Mouse (Mus musculus): ENCODE data around the gene Sept6. TPM values are rescaled to one million over a fixed set of nuclear protein-coding genes. Genes with fewer than 3 reads are reported as not detected.
A peak's percentile ranks its signal among the peaks of the same experiment; 100 is the strongest.

Sept6 gene
- polyA plus RNA-seq (2012; rRNA removed) (2.1 and 3.0 TPM in 2 replicates), polyA plus RNA-seq (2014; fragmentation: Nextera tagmentation; extraction: Ambion mirVana) (3.0 and 3.1 TPM in 2 replicates)

GRCm38 (mm10) chrX:36991694-36992093, at the start of gene Sept6:
Gene Sept6, minus strand, starts transcription at chrX:36991794.
- H3K9me3 ChIP-seq (ENCODE audit: control insufficient read depth, low read length), result no peaks in the 10 kb centered on the region
- H3K4me1 ChIP-seq (replicated peaks; ENCODE audit: control insufficient read depth in 2 of 2, insufficient read depth in 2 of 2, low read length in 1 of 2), result 0 out of 4 replicates have a peak, but pooled peaks cover 0 to 2% of the 10 kb centered on the region in 2 experiments
- no peak within 1 kb of the TSS for H3K27ac ChIP-seq
- H3K4me3 ChIP-seq (ENCODE audit: insufficient read depth in 1 of 2, low read depth in 2 of 2, low read length in 2 of 2), result no peak within 1 kb of the TSS
- no peak within 1 kb of the TSS for H3K4me2 ChIP-seq (ENCODE audit: low read depth)
- no peaks in the 10 kb centered on the region for H3K27me3 ChIP-seq (ENCODE audit: control insufficient read depth, insufficient read depth, low read length)
- DNase-seq (ENCODE audit: low read depth in 3 of 3, low spot score in 3 of 3) (no peak), ATAC-seq (ENCODE audit: insufficient read depth) (no peak)
- TF ChIP-seq CTCF (IDR thresholded peaks at IDR 0.05; ENCODE audit: low read depth) (no peak), EP300 (IDR thresholded peaks at IDR 0.05; ENCODE audit: low read depth) (no peak)
- WGBS (ENCODE audit: insufficient replicate concordance), result 37% methylated on average over 2 of the region's 2 CpGs
- no peaks in the 10 kb centered on the region for H3K36me3 ChIP-seq (replicated peaks; ENCODE audit: control insufficient read depth, insufficient read depth, low read depth)
- H3K9ac ChIP-seq (replicated peaks), result no peak within 1 kb of the TSS

DNA sequence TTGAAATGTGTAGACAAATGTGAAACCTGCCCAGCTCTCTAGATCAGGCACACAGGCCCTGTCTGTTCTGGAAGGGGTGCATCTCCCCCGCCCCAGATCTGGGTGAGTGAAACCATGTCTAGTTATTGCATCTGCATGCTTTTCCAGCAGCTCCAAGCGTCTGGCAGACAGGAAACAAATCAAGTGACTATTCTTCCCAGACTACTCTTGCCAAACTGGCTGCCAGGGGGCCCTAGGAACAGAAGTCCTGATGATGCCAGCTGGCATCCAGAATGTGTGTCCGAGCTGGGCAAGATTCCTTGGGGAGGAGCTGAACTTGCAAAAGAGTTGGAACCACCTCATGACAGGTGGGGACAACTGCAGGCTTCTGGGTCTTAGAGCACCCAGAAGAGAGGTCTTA, 36.8 kb upstream of the Sept6 start:
- Histone ChIP-seq H3K9me3 (ENCODE audit: control insufficient read depth, low read length) (no peaks in the 10 kb centered on the region), H3K4me1 (replicated peaks; ENCODE audit: control insufficient read depth in 2 of 2, insufficient read depth in 2 of 2, low read length in 1 of 2) (no peaks in the 10 kb centered on the region), H3K4me3 (ENCODE audit: insufficient read depth in 1 of 2, low read depth in 2 of 2, low read length in 2 of 2) (no peak overlapping the region), H3K9ac (replicated peaks) (no peak overlapping the region), H3K27ac (no peak overlapping the region), H3K27me3 (ENCODE audit: control insufficient read depth, insufficient read depth, low read length) (no peaks in the 10 kb centered on the region), H3K4me2 (ENCODE audit: low read depth) (no peak overlapping the region), H3K36me3 (replicated peaks; ENCODE audit: control insufficient read depth, insufficient read depth, low read depth) (no peaks in the 10 kb centered on the region)
- DNase-seq (ENCODE audit: low read depth in 3 of 3, low spot score in 3 of 3), result no peak
- ATAC-seq (ENCODE audit: insufficient read depth), result no peak
- no peak for TF ChIP-seq EP300 (IDR thresholded peaks at IDR 0.05; ENCODE audit: low read depth)
- TF ChIP-seq CTCF (IDR thresholded peaks at IDR 0.05; ENCODE audit: low read depth), result no peak
- 41% methylated on average over 3 of the region's 3 CpGs for WGBS (ENCODE audit: insufficient replicate concordance)

DNA sequence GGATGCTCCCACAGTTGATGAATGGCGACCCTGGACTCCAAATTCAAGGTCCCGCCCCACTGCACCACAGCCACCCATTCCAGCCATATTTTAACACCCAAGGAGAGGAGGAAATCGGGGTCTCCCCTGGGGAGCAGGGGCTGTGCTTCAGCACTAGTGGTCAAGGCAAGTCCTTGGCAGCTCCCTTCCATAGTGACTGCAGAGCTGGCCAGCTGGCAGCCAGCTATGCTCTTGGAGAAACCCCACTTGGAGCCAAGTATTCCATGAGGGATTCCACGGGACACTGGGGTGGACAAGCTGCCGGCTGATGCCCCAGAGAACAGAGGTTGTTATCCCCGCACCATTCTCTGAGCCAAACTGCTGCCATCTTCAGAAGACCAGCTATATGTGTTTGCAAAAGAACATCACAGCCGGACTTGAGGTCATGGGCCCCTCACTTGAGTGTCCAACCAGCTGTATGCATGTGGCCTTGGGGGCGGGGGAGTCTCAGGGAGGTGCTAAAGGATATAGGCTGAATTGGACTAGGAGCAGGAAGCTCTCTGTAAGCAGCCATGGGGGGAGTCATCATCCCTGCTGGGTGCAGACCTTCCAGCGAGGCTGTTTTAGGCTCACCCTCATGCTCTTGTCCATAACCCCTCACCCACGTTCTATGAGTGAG, 32.2 kb upstream of the Sept6 start:
- TF ChIP-seq CTCF (IDR thresholded peaks at IDR 0.05; ENCODE audit: low read depth), result no peak
- no peak for TF ChIP-seq EP300 (IDR thresholded peaks at IDR 0.05; ENCODE audit: low read depth)

DNA sequence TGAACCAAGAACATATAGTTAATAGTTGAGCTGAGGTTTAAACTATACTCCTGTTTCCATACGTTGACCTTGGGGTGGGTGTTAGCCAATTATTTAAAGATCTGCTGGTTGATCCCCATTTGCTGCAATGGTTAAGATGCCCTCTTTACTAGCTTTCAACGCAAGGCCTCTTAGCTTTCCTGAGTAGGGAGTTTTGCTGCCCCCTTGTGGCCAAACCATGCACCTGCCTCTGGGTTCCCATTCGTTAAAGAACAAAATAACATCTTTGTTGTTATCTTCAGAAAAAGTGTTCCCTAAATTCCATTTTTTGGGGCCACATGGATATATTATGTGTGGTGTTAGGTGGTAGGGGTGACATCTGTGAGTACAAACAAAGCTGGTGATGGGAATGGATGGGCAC, 31.1 kb upstream of the Sept6 start:
- Histone ChIP-seq H3K27me3 (ENCODE audit: control insufficient read depth, insufficient read depth, low read length) (no peaks in the 10 kb centered on the region), H3K4me3 (ENCODE audit: insufficient read depth in 1 of 2, low read depth in 2 of 2, low read length in 2 of 2) (no peak overlapping the region), H3K9me3 (ENCODE audit: control insufficient read depth, low read length) (no peaks in the 10 kb centered on the region), H3K4me2 (ENCODE audit: low read depth) (no peak overlapping the region), H3K9ac (replicated peaks) (no peak overlapping the region), H3K4me1 (replicated peaks; ENCODE audit: control insufficient read depth in 2 of 2, insufficient read depth in 2 of 2, low read length in 1 of 2) (no peaks in the 10 kb centered on the region), H3K36me3 (replicated peaks; ENCODE audit: control insufficient read depth, insufficient read depth, low read depth) (no peaks in the 10 kb centered on the region), H3K27ac (no peak overlapping the region)
- 9% methylated on average over 3 of the region's 3 CpGs for WGBS (ENCODE audit: insufficient replicate concordance)
- ATAC-seq (ENCODE audit: insufficient read depth) (no peak), DNase-seq (ENCODE audit: low read depth in 3 of 3, low spot score in 3 of 3) (peak in 1 of 3 experiments; percentile 10)
- peak; percentile 80 for TF ChIP-seq CTCF (IDR thresholded peaks at IDR 0.05; ENCODE audit: low read depth)
- TF ChIP-seq EP300 (IDR thresholded peaks at IDR 0.05; ENCODE audit: low read depth), result no peak

More for the DNA sequence above, 32.2 kb upstream of the Sept6 start:
- H3K27me3 ChIP-seq (ENCODE audit: control insufficient read depth, insufficient read depth, low read length), result no peaks in the 10 kb centered on the region
- H3K27ac ChIP-seq, result no peak overlapping the region
- no peak overlapping the region for H3K4me3 ChIP-seq (ENCODE audit: insufficient read depth in 1 of 2, low read depth in 2 of 2, low read length in 2 of 2)
- H3K36me3 ChIP-seq (replicated peaks; ENCODE audit: control insufficient read depth, insufficient read depth, low read depth), result no peaks in the 10 kb centered on the region
- WGBS (ENCODE audit: insufficient replicate concordance), result 61% methylated on average over 10 of the region's 10 CpGs
- H3K4me1 ChIP-seq (replicated peaks; ENCODE audit: control insufficient read depth in 2 of 2, insufficient read depth in 2 of 2, low read length in 1 of 2), result no peaks in the 10 kb centered on the region
- DNase-seq (ENCODE audit: low read depth in 3 of 3, low spot score in 3 of 3), result no peak
- ATAC-seq (ENCODE audit: insufficient read depth), result no peak
- no peaks in the 10 kb centered on the region for H3K9me3 ChIP-seq (ENCODE audit: control insufficient read depth, low read length)
- no peak overlapping the region for H3K4me2 ChIP-seq (ENCODE audit: low read depth)
- no peak overlapping the region for H3K9ac ChIP-seq (replicated peaks)

DNA sequence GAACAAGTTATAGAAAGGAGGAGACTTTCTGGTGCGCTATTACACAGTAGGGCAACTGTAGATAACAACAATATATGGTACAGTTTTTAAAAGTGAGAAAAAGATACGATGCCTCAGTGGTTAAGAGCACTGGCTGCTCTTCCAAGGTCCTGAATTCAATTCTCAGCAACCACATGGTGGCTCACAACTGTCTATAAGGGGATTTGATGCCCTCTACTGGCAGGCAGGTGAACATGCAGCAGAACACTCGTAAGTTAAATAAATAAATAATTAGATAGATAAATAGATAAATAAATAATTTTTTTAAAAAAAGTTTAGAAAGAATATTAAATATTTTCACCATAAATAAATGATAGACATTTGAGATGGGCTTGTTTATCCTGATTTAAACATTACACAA, 27.5 kb upstream of the Sept6 start:
- H3K36me3 ChIP-seq (replicated peaks; ENCODE audit: control insufficient read depth, insufficient read depth, low read depth), result no peaks in the 10 kb centered on the region
- no peaks in the 10 kb centered on the region for H3K4me1 ChIP-seq (replicated peaks; ENCODE audit: control insufficient read depth in 2 of 2, insufficient read depth in 2 of 2, low read length in 1 of 2)
- no peak overlapping the region for H3K4me3 ChIP-seq (ENCODE audit: insufficient read depth in 1 of 2, low read depth in 2 of 2, low read length in 2 of 2)
- TF ChIP-seq CTCF (IDR thresholded peaks at IDR 0.05; ENCODE audit: low read depth) (peak; percentile 48), EP300 (IDR thresholded peaks at IDR 0.05; ENCODE audit: low read depth) (no peak)
- H3K9ac ChIP-seq (replicated peaks), result no peak overlapping the region
- H3K4me2 ChIP-seq (ENCODE audit: low read depth), result no peak overlapping the region
- no peaks in the 10 kb centered on the region for H3K27me3 ChIP-seq (ENCODE audit: control insufficient read depth, insufficient read depth, low read length)
- no peak for DNase-seq (ENCODE audit: low read depth in 3 of 3, low spot score in 3 of 3)
- ATAC-seq (ENCODE audit: insufficient read depth), result no peak
- H3K9me3 ChIP-seq (ENCODE audit: control insufficient read depth, low read length), result no peaks in the 10 kb centered on the region
- H3K27ac ChIP-seq, result no peak overlapping the region
- 41% methylated on average over 3 of the region's 3 CpGs for WGBS (ENCODE audit: insufficient replicate concordance)
